Mouse (Mus musculus) embryonic facial prominence, embryonic 14.5 days (tissue): ENCODE measurements around the gene Catsper1. TPM values are rescaled to one million over a fixed set of nuclear protein-coding genes. Genes with fewer than 3 reads are reported as not detected.

ENCODE experiments used
- ATAC-seq: fragments of 200-750 bp; cut with Nextera tagmentation; 2 replicates; pipeline ENCODE4 v1.8.0; 2017; ENCODE audit warnings: low read depth, moderate number of reproducible peaks, moderate TSS enrichment
- DNase-seq: peaks from one replicate; pipeline ENCODE4 v3.0.0-alpha.2; 2015; ENCODE audit warnings: low spot score
- H3K27ac ChIP-seq: fragments of 300-500 bp; sonication (generic); replicated peaks from 2 replicates; pipeline ENCODE4 v1.5.1; 2014; ENCODE audit warnings: low read depth, mild to moderate bottlenecking, low read length, moderate library complexity
- H3K27me3 ChIP-seq: fragments of 300-500 bp; sonication (generic); replicated peaks from 2 replicates; pipeline ENCODE4 v1.6.1; 2014; ENCODE audit warnings: low read length; ENCODE audit not compliant: control insufficient read depth, insufficient read depth
- H3K36me3 ChIP-seq: fragments of 300-500 bp; sonication (generic); 2 replicates; pipeline ENCODE4 v1.6.1; 2014; ENCODE audit warnings: low read length, mixed read lengths; ENCODE audit not compliant: control insufficient read depth, insufficient read depth
- H3K4me1 ChIP-seq: fragments of 300-500 bp; sonication (generic); 2 replicates; pipeline ENCODE4 v1.6.1; 2014; ENCODE audit warnings: antibody characterized with exemption, low read length; ENCODE audit not compliant: control insufficient read depth, insufficient read depth
- H3K4me2 ChIP-seq: fragments of 300-500 bp; sonication (generic); 2 replicates; pipeline ENCODE4 v1.6.1; 2014; ENCODE audit warnings: low read depth, mild to moderate bottlenecking, low read length, moderate library complexity, mixed read lengths
- H3K4me3 ChIP-seq: fragments of 300-500 bp; sonication (generic); 2 replicates; pipeline ENCODE4 v1.5.1; 2014; ENCODE audit warnings: low read depth, mild to moderate bottlenecking, low read length
- H3K9ac ChIP-seq: fragments of 300-500 bp; sonication (generic); 2 replicates; pipeline ENCODE4 v1.6.1; 2014; ENCODE audit warnings: low read depth, mild to moderate bottlenecking, low read length, moderate library complexity, mixed read lengths
- H3K9me3 ChIP-seq: fragments of 300-500 bp; sonication (generic); 2 replicates; pipeline ENCODE4 v1.6.1; 2016; ENCODE audit warnings: low read length; ENCODE audit not compliant: control insufficient read depth
- WGBS: fragments of 180-500 bp; shearing (Covaris S2); extraction: QIAGEN DNeasy Blood & Tissue Kit; methylation state at CpG from one replicate; pipeline ENCODE4 v1.1.7; 2014; 5-methylcytosine and 5-hydroxymethylcytosine counted together
- polyA plus RNA-seq: library from polyadenylated mRNA; unstranded; fragments of >200 nt; fragmentation: Nextera tagmentation; extraction: Ambion mirVana; gene quantifications from 2 replicates; pipeline ENCODE4 v1.2.1, GENCODE M21; 2014

The Catsper1 gene
- polyA plus RNA-seq, 1 experiment from 2014 or later = not detected

- Histone ChIP-seq H3K4me3 (no peak overlapping the region), H3K36me3 (peaks cover 55% of the 10 kb centered on the region), H3K4me1 (no peaks in the 10 kb centered on the region), H3K27ac (no peak overlapping the region), H3K27me3 (no peaks in the 10 kb centered on the region), H3K9ac (no peak overlapping the region), H3K9me3 (no peaks in the 10 kb centered on the region), H3K4me2 (no peak overlapping the region)
- ATAC-seq = no peak
- WGBS = 97% methylated on average over 1 of the region's 1 CpGs
- no peak for DNase-seq
These were observed 41.9 kb downstream of the Catsper1 start for GRCm38 (mm10) chr19:5377446-5377845.

GRCm38 (mm10) chr19:5383326-5383725 lies 47.8 kb downstream of the Catsper1 start:
- no peak for ATAC-seq
- WGBS = 90% methylated on average over 12 of the region's 12 CpGs

GRCm38 (mm10) chr19:5384715-5385114 lies 49.2 kb downstream of the Catsper1 start:
- no peak overlapping the region for H3K27ac ChIP-seq
- peaks cover 12% of the 10 kb centered on the region for H3K4me1 ChIP-seq
- no peak overlapping the region for H3K4me2 ChIP-seq
- H3K27me3 ChIP-seq = peaks cover 4% of the 10 kb centered on the region
- no peak overlapping the region for H3K9ac ChIP-seq
- WGBS = 93% methylated on average over 8 of the region's 8 CpGs
- no peak overlapping the region for H3K4me3 ChIP-seq
- DNase-seq (no peak), ATAC-seq (no peak)
- no peaks in the 10 kb centered on the region for H3K9me3 ChIP-seq
- H3K36me3 ChIP-seq = peaks cover 61% of the 10 kb centered on the region

More at GRCm38 (mm10) chr19:5383326-5383725, 47.8 kb downstream of the Catsper1 start:
- Histone ChIP-seq H3K27ac (no peak overlapping the region), H3K4me3 (no peak overlapping the region), H3K4me2 (no peak overlapping the region), H3K36me3 (peaks cover 75% of the 10 kb centered on the region), H3K9me3 (no peaks in the 10 kb centered on the region), H3K4me1 (peaks cover 6% of the 10 kb centered on the region), H3K27me3 (peaks cover 4% of the 10 kb centered on the region), H3K9ac (no peak overlapping the region)
- no peak for DNase-seq

GRCm38 (mm10) chr19:5388011-5388441 lies 52.5 kb downstream of the Catsper1 start:
- H3K4me1 ChIP-seq = peaks cover 18% of the 10 kb centered on the region
- peak overlapping the region; percentile 91 for H3K9ac ChIP-seq
- WGBS = under 1% methylated on average over 15 of the region's 43 CpGs
- H3K27me3 ChIP-seq = peaks cover 4% of the 10 kb centered on the region
- H3K36me3 ChIP-seq = peaks cover 28% of the 10 kb centered on the region
- DNase-seq (no peak), ATAC-seq (peak; percentile 27; the same call in 1 of the 2 replicates)
- H3K4me3 ChIP-seq = peak overlapping the region; percentile 92
- H3K9me3 ChIP-seq = no peaks in the 10 kb centered on the region
- H3K4me2 ChIP-seq = peak overlapping the region; percentile 79
- peak overlapping the region; percentile 80 for H3K27ac ChIP-seq

- H3K36me3 ChIP-seq = peaks cover 21% of the 10 kb centered on the region
- peaks cover 4% of the 10 kb centered on the region for H3K27me3 ChIP-seq
- peaks cover 18% of the 10 kb centered on the region for H3K4me1 ChIP-seq
- peak within 1 kb of the TSS; percentile 84 for H3K27ac ChIP-seq
- ATAC-seq (peak; percentile 97), DNase-seq (peak; percentile 99)
- H3K4me3 ChIP-seq = peak within 1 kb of the TSS; percentile 92
- peak within 1 kb of the TSS; percentile 79 for H3K4me2 ChIP-seq
- peak within 1 kb of the TSS; percentile 91 for H3K9ac ChIP-seq
- H3K9me3 ChIP-seq = no peaks in the 10 kb centered on the region
- WGBS = 4% methylated on average over 27 of the region's 43 CpGs
These were observed 53.2 kb downstream of the Catsper1 start, which contains the start of gene Sart1 for GRCm38 (mm10) chr19:5388588-5389242. TSS of gene Sart1 (minus strand) at chr19:5388703.

GRCm38 (mm10) chr19:5389647-5390046 lies 54.1 kb downstream of the Catsper1 start:
- Histone ChIP-seq H3K4me3 (peak overlapping the region; percentile 92), H3K4me2 (peak overlapping the region; percentile 79), H3K9me3 (no peaks in the 10 kb centered on the region), H3K27me3 (peaks cover 4% of the 10 kb centered on the region), H3K9ac (peak overlapping the region; percentile 91), H3K4me1 (peaks cover 18% of the 10 kb centered on the region), H3K27ac (peak overlapping the region; percentile 41; the same call in 1 of the 2 replicates), H3K36me3 (peaks cover 12% of the 10 kb centered on the region)
- DNase-seq (no peak), ATAC-seq (no peak)
- 30% methylated on average over 12 of the region's 12 CpGs for WGBS

GRCm38 (mm10) chr19:5390416-5390815 lies 54.9 kb downstream of the Catsper1 start:
- Histone ChIP-seq H3K4me1 (peaks cover 18% of the 10 kb centered on the region), H3K9ac (peak overlapping the region; percentile 91; the same call in 1 of the 2 replicates), H3K27me3 (peaks cover 4% of the 10 kb centered on the region), H3K4me2 (peak overlapping the region; percentile 79), H3K27ac (no peak overlapping the region), H3K36me3 (peaks cover 4% of the 10 kb centered on the region), H3K9me3 (no peaks in the 10 kb centered on the region), H3K4me3 (peak overlapping the region; percentile 92)
- ATAC-seq = no peak
- no peak for DNase-seq
- WGBS = 68% methylated on average over 8 of the region's 8 CpGs

GRCm38 (mm10) chr19:5392892-5393291 lies 57.4 kb downstream of the Catsper1 start:
- H3K36me3 ChIP-seq = no peaks in the 10 kb centered on the region
- no peak overlapping the region for H3K4me3 ChIP-seq
- peaks cover 12% of the 10 kb centered on the region for H3K4me1 ChIP-seq
- H3K27me3 ChIP-seq = peaks cover 4% of the 10 kb centered on the region
- no peak overlapping the region for H3K4me2 ChIP-seq
- ATAC-seq = no peak
- no peaks in the 10 kb centered on the region for H3K9me3 ChIP-seq
- H3K9ac ChIP-seq = no peak overlapping the region
- 50% methylated on average over 4 of the region's 4 CpGs for WGBS
- peak; percentile 47 for DNase-seq
- H3K27ac ChIP-seq = 0 out of 2 replicates have a peak overlapping the region, but pooled peaks have one; percentile 3
